Mouse (Mus musculus): Measurements from ENCODE around the gene Ifrd1. TPM values are rescaled to one million over a fixed set of nuclear protein-coding genes. Genes with fewer than 3 reads are reported as not detected.

Ifrd1 gene
- polyA plus RNA-seq (2014; fragmentation: Nextera tagmentation; extraction: Ambion mirVana), result 128 and 131 TPM in 2 replicates

GRCm38 (mm10) chr12:40248454-40249180, at the start of gene Ifrd1:
Gene Ifrd1, minus strand, starts transcription at chr12:40248504.
- Histone ChIP-seq H3K4me3 (ENCODE audit: low read length) (no peak within 1 kb of the TSS), H3K36me3 (ENCODE audit: control insufficient read depth, insufficient read depth, low read length) (no peaks in the 10 kb centered on the region), H3K4me1 (ENCODE audit: control insufficient read depth, insufficient read depth, low read length) (0 out of 2 replicates have a peak, but pooled peaks cover 7% of the 10 kb centered on the region), H3K9me3 (ENCODE audit: control insufficient read depth, low read length) (no peaks in the 10 kb centered on the region), H3K27ac (ENCODE audit: low read depth, low read length) (no peak within 1 kb of the TSS), H3K27me3 (ENCODE audit: control insufficient read depth, insufficient read depth, low read length) (no peaks in the 10 kb centered on the region), H3K4me2 (replicated peaks; ENCODE audit: low read depth, low read length) (no peak within 1 kb of the TSS), H3K9ac (ENCODE audit: low read depth, low read length) (no peak within 1 kb of the TSS)
- 56% methylated on average over 5 of the region's 5 CpGs for WGBS
- no peak for ATAC-seq (ENCODE audit: low FRiP score, low TSS enrichment)

- no peak overlapping the region for H3K4me2 ChIP-seq (replicated peaks; ENCODE audit: low read depth, low read length)
- WGBS, result 83% methylated on average over 4 of the region's 4 CpGs
- H3K27ac ChIP-seq (ENCODE audit: low read depth, low read length), result no peak overlapping the region
- no peaks in the 10 kb centered on the region for H3K36me3 ChIP-seq (ENCODE audit: control insufficient read depth, insufficient read depth, low read length)
- H3K4me3 ChIP-seq (ENCODE audit: low read length), result no peak overlapping the region
- H3K4me1 ChIP-seq (ENCODE audit: control insufficient read depth, insufficient read depth, low read length), result no peaks in the 10 kb centered on the region
- H3K27me3 ChIP-seq (ENCODE audit: control insufficient read depth, insufficient read depth, low read length), result no peaks in the 10 kb centered on the region
- ATAC-seq (ENCODE audit: low FRiP score, low TSS enrichment), result no peak
- H3K9ac ChIP-seq (ENCODE audit: low read depth, low read length), result no peak overlapping the region
- peaks cover 8% of the 10 kb centered on the region; the same call in 1 of the 2 replicates for H3K9me3 ChIP-seq (ENCODE audit: control insufficient read depth, low read length)
Measured at GRCm38 (mm10) chr12:40286539-40286938, 38.2 kb upstream of the Ifrd1 start.

DNA sequence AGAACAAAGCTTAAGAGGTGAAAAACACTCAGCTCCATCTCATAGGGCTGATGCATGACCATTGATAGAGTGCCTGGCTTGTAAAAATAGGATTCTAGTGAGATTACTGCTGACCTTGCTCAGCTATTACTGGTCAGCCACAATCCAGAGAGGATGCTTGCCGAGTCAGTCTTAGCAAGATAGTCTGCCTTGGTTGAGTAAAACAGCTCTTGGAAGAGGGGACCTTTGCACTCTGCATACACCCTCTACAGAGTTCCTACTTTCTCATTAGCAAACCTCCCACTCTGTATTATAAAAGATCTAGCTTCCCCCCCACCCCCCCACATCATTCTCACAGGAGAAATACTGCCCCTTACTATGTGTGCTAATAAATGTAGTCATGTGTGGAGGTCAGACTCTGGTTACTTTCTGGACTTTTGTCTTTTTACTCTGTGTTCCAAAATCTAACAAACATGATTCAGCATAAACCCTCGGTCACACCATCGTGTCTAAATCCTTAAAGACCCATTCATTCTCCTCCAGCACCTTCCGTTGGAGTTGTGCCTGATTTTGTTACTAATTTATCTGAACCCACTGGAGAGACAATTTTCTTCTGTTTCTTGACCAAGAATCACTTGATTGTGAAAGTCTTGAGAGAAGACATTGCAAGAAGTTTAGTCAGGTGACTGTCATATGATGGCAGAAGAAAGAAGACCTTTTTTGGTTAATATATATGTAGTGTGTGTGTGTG, 32.5 kb upstream of the Ifrd1 start:
- Histone ChIP-seq H3K4me3 (ENCODE audit: low read length) (no peak overlapping the region), H3K4me2 (replicated peaks; ENCODE audit: low read depth, low read length) (no peak overlapping the region), H3K9me3 (ENCODE audit: control insufficient read depth, low read length) (no peaks in the 10 kb centered on the region), H3K27ac (ENCODE audit: low read depth, low read length) (no peak overlapping the region), H3K36me3 (ENCODE audit: control insufficient read depth, insufficient read depth, low read length) (no peaks in the 10 kb centered on the region), H3K9ac (ENCODE audit: low read depth, low read length) (no peak overlapping the region), H3K27me3 (ENCODE audit: control insufficient read depth, insufficient read depth, low read length) (no peaks in the 10 kb centered on the region), H3K4me1 (ENCODE audit: control insufficient read depth, insufficient read depth, low read length) (no peaks in the 10 kb centered on the region)
- no peak for ATAC-seq (ENCODE audit: low FRiP score, low TSS enrichment)
- WGBS, result 92% methylated on average over 4 of the region's 4 CpGs

GRCm38 (mm10) chr12:40277581-40277980, 29.3 kb upstream of the Ifrd1 start:
- Histone ChIP-seq H3K4me2 (replicated peaks; ENCODE audit: low read depth, low read length) (no peak overlapping the region), H3K27me3 (ENCODE audit: control insufficient read depth, insufficient read depth, low read length) (no peaks in the 10 kb centered on the region), H3K27ac (ENCODE audit: low read depth, low read length) (no peak overlapping the region), H3K9me3 (ENCODE audit: control insufficient read depth, low read length) (no peaks in the 10 kb centered on the region), H3K9ac (ENCODE audit: low read depth, low read length) (no peak overlapping the region), H3K36me3 (ENCODE audit: control insufficient read depth, insufficient read depth, low read length) (no peaks in the 10 kb centered on the region), H3K4me1 (ENCODE audit: control insufficient read depth, insufficient read depth, low read length) (no peaks in the 10 kb centered on the region), H3K4me3 (ENCODE audit: low read length) (no peak overlapping the region)
- WGBS, result 90% methylated on average over 3 of the region's 3 CpGs
- no peak for ATAC-seq (ENCODE audit: low FRiP score, low TSS enrichment)

DNA sequence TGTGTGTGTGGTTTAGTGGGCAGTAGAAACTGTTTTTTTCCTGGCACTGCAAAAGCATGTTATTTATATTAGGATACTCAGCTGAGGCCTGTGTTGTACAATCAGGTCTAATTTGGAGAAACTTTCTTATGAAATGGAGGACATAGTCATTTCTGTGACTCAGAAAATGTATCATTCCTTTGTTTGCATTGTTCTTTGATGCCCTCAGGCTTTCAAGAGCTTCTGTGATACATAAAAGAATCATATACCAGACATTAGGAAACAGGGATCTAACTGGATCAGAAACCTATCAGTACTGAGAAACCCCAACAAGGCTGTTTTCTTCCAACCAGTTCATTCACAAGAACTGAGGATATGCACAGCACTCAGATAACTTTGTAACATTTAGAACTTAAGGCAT, 26.6 kb upstream of the Ifrd1 start:
- ATAC-seq (ENCODE audit: low FRiP score, low TSS enrichment), result no peak
- Histone ChIP-seq H3K4me2 (replicated peaks; ENCODE audit: low read depth, low read length) (no peak overlapping the region), H3K27ac (ENCODE audit: low read depth, low read length) (no peak overlapping the region), H3K9me3 (ENCODE audit: control insufficient read depth, low read length) (no peaks in the 10 kb centered on the region), H3K4me3 (ENCODE audit: low read length) (no peak overlapping the region), H3K4me1 (ENCODE audit: control insufficient read depth, insufficient read depth, low read length) (no peaks in the 10 kb centered on the region), H3K9ac (ENCODE audit: low read depth, low read length) (no peak overlapping the region), H3K36me3 (ENCODE audit: control insufficient read depth, insufficient read depth, low read length) (no peaks in the 10 kb centered on the region), H3K27me3 (ENCODE audit: control insufficient read depth, insufficient read depth, low read length) (no peaks in the 10 kb centered on the region)

DNA sequence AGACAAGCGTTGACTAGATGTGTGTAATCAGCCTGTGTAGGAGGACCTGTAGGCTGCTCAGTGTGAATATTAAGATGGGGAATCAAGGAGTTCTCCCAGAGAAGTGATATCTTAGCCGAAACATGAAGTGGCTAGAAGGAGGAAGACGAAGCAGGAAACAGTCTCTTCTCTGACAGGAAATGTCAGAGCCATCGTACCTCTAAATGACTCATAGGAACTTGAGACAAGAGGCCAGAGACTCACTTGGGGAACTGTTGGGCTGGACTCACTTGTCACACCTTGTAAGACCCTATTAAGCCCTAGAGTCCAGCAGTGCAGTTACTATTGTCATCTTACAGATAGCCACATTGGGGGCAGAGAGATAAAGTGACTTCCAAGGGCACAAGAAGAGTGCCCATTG, 25.0 kb upstream of the Ifrd1 start:
- ATAC-seq (ENCODE audit: low FRiP score, low TSS enrichment), result no peak
- Histone ChIP-seq H3K36me3 (ENCODE audit: control insufficient read depth, insufficient read depth, low read length) (no peaks in the 10 kb centered on the region), H3K27me3 (ENCODE audit: control insufficient read depth, insufficient read depth, low read length) (no peaks in the 10 kb centered on the region), H3K4me1 (ENCODE audit: control insufficient read depth, insufficient read depth, low read length) (no peaks in the 10 kb centered on the region), H3K4me3 (ENCODE audit: low read length) (no peak overlapping the region), H3K4me2 (replicated peaks; ENCODE audit: low read depth, low read length) (no peak overlapping the region), H3K9me3 (ENCODE audit: control insufficient read depth, low read length) (no peaks in the 10 kb centered on the region), H3K27ac (ENCODE audit: low read depth, low read length) (no peak overlapping the region), H3K9ac (ENCODE audit: low read depth, low read length) (no peak overlapping the region)
- WGBS, result 56% methylated on average over 4 of the region's 4 CpGs

- H3K27me3 ChIP-seq (ENCODE audit: control insufficient read depth, insufficient read depth, low read length), result no peaks in the 10 kb centered on the region
- no peaks in the 10 kb centered on the region for H3K4me1 ChIP-seq (ENCODE audit: control insufficient read depth, insufficient read depth, low read length)
- no peak for ATAC-seq (ENCODE audit: low FRiP score, low TSS enrichment)
- 51% methylated on average over 4 of the region's 4 CpGs for WGBS
- no peak overlapping the region for H3K27ac ChIP-seq (ENCODE audit: low read depth, low read length)
- no peak overlapping the region for H3K4me3 ChIP-seq (ENCODE audit: low read length)
- H3K9me3 ChIP-seq (ENCODE audit: control insufficient read depth, low read length), result no peaks in the 10 kb centered on the region
- H3K9ac ChIP-seq (ENCODE audit: low read depth, low read length), result no peak overlapping the region
- no peak overlapping the region for H3K4me2 ChIP-seq (replicated peaks; ENCODE audit: low read depth, low read length)
- H3K36me3 ChIP-seq (ENCODE audit: control insufficient read depth, insufficient read depth, low read length), result no peaks in the 10 kb centered on the region
Measured at GRCm38 (mm10) chr12:40272710-40273109, 24.4 kb upstream of the Ifrd1 start.

- Histone ChIP-seq H3K27me3 (ENCODE audit: control insufficient read depth, insufficient read depth, low read length) (no peaks in the 10 kb centered on the region), H3K4me1 (ENCODE audit: control insufficient read depth, insufficient read depth, low read length) (no peaks in the 10 kb centered on the region), H3K4me2 (replicated peaks; ENCODE audit: low read depth, low read length) (no peak overlapping the region), H3K36me3 (ENCODE audit: control insufficient read depth, insufficient read depth, low read length) (no peaks in the 10 kb centered on the region), H3K9me3 (ENCODE audit: control insufficient read depth, low read length) (no peaks in the 10 kb centered on the region), H3K27ac (ENCODE audit: low read depth, low read length) (no peak overlapping the region), H3K4me3 (ENCODE audit: low read length) (no peak overlapping the region), H3K9ac (ENCODE audit: low read depth, low read length) (no peak overlapping the region)
- no peak for ATAC-seq (ENCODE audit: low FRiP score, low TSS enrichment)
- 76% methylated on average over 2 of the region's 2 CpGs for WGBS
Measured at GRCm38 (mm10) chr12:40268313-40268712, 20.0 kb upstream of the Ifrd1 start.

DNA sequence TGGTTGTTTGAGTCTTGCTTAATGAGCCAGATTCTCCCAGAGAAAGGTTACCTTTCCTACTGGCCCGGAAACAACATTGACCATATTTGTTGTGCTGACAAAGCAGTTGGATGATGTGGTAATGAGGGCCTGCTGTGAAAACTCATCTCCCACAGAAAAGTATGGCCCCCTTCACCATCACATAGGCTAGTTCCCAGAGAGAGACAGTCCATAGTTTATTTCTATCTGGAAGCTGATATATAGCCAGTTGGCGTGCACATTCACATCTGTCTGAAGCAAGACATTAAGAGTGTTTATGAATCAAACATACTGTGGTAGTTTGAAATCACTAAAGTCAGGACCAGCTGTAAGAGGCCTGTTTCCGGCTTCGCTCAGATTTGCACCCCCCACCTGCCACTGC, 15.4 kb upstream of the Ifrd1 start:
- 70% methylated on average over 4 of the region's 4 CpGs for WGBS
- Histone ChIP-seq H3K27me3 (ENCODE audit: control insufficient read depth, insufficient read depth, low read length) (no peaks in the 10 kb centered on the region), H3K9ac (ENCODE audit: low read depth, low read length) (no peak overlapping the region), H3K4me3 (ENCODE audit: low read length) (no peak overlapping the region), H3K36me3 (ENCODE audit: control insufficient read depth, insufficient read depth, low read length) (no peaks in the 10 kb centered on the region), H3K4me2 (replicated peaks; ENCODE audit: low read depth, low read length) (no peak overlapping the region), H3K27ac (ENCODE audit: low read depth, low read length) (no peak overlapping the region), H3K9me3 (ENCODE audit: control insufficient read depth, low read length) (no peaks in the 10 kb centered on the region), H3K4me1 (ENCODE audit: control insufficient read depth, insufficient read depth, low read length) (no peaks in the 10 kb centered on the region)
- no peak for ATAC-seq (ENCODE audit: low FRiP score, low TSS enrichment)
